Mouse (Mus musculus) left cerebral cortex, adult 11 months (tissue): ENCODE results near the gene Casp12.
"Not testable (repeated sequence)": the region's sequence is repeated elsewhere in the genome, so short reads cannot be mapped to it uniquely, and the experiment has no call there.

Experiments
- DNase-seq: peaks from one replicate; pipeline ENCODE4 v3.0.0; 2022; ENCODE audit warnings: low spot score

The Casp12 gene

GRCm38 (mm10) chr9:5345291-5345898 lies at the start of gene Casp12:
Casp12 (plus strand) TSS chr9:5345430.
- no peak for DNase-seq

- DNase-seq, result no peak
These were observed 48.6 kb upstream of the Casp12 start for GRCm38 (mm10) chr9:5296354-5297237.

GRCm38 (mm10) chr9:5298329-5299131 lies 46.7 kb upstream of the Casp12 start, which contains the start of gene Casp1:
Casp1 (plus strand) TSS chr9:5298517.
- no peak for DNase-seq

- DNase-seq, result no peak
These were observed 46.2 kb upstream of the Casp12 start for GRCm38 (mm10) chr9:5299132-5299381.

- no peak for DNase-seq
These were observed 36.7 kb upstream of the Casp12 start, which contains the start of gene Casp4 for GRCm38 (mm10) chr9:5308561-5308960. Casp4 (plus strand) TSS chr9:5308828.

GRCm38 (mm10) chr9:5310112-5310511 lies 35.1 kb upstream of the Casp12 start:
- no peak for DNase-seq

GRCm38 (mm10) chr9:5311435-5311834 lies 33.8 kb upstream of the Casp12 start:
- DNase-seq, result no peak

- no peak for DNase-seq
These were observed 17.0 kb upstream of the Casp12 start for GRCm38 (mm10) chr9:5328204-5328603.

- no peak for DNase-seq
These were observed 12.8 kb upstream of the Casp12 start for GRCm38 (mm10) chr9:5332441-5332840.

GRCm38 (mm10) chr9:5333422-5333821 lies 11.8 kb upstream of the Casp12 start:
- DNase-seq, result no peak

- no peak for DNase-seq
These were observed 2.1 kb upstream of the Casp12 start for GRCm38 (mm10) chr9:5343092-5343491.

- no peak for DNase-seq
These were observed 1.1 kb upstream of the Casp12 start for GRCm38 (mm10) chr9:5344090-5344489.

- DNase-seq, result no peak
These were observed 2.2 kb downstream of the Casp12 start for GRCm38 (mm10) chr9:5347381-5347780.

- no peak for DNase-seq
These were observed 8.4 kb downstream of the Casp12 start for GRCm38 (mm10) chr9:5353673-5354072.

GRCm38 (mm10) chr9:5356801-5357200 lies 11.6 kb downstream of the Casp12 start:
- no peak for DNase-seq

GRCm38 (mm10) chr9:5393561-5393960 lies 48.3 kb downstream of the Casp12 start:
- no peak for DNase-seq

GRCm38 (mm10) chr9:5395861-5396260 lies 50.6 kb downstream of the Casp12 start:
- DNase-seq, result not testable (repeated sequence)

- DNase-seq, result no peak
These were observed 65.8 kb downstream of the Casp12 start for GRCm38 (mm10) chr9:5410988-5411568.

- DNase-seq, result no peak
These were observed 67.3 kb downstream of the Casp12 start for GRCm38 (mm10) chr9:5412446-5413111.

- no peak for DNase-seq
These were observed 72.6 kb downstream of the Casp12 start for GRCm38 (mm10) chr9:5417871-5418270.
